Mouse (Mus musculus) hindbrain, embryonic 16.5 days (tissue): ENCODE measurements around the gene Olfr457. TPM values are rescaled to one million over a fixed set of nuclear protein-coding genes. Genes with fewer than 3 reads are reported as not detected.

Experiments used
- polyA plus RNA-seq: library from polyadenylated mRNA; unstranded; fragments of >200 nt; fragmentation: Nextera tagmentation; extraction: Ambion mirVana; gene quantifications from 2 replicates; pipeline ENCODE4 v1.2.1, GENCODE M21; 2015

Olfr457 gene
- polyA plus RNA-seq, 1 experiment from 2014 or later = not detected

Other genes starting within 250 kb of the Olfr457 start
- gene Gstk1, start 230.4 kb downstream of the Olfr457 start, polyA plus RNA-seq = 14.2 and 15.0 TPM in 2 replicates
- 0.14 TPM in 2 replicates for gene Tmem139, start 214.4 kb downstream of the Olfr457 start, polyA plus RNA-seq
- 28.2 and 31.8 TPM in 2 replicates for gene Casp2, start 211.3 kb downstream of the Olfr457 start, polyA plus RNA-seq
- gene Clcn1, start 189.7 kb downstream of the Olfr457 start, polyA plus RNA-seq = 0.99 and 1.2 TPM in 2 replicates
- gene Fam131b, start 151.7 kb downstream of the Olfr457 start, polyA plus RNA-seq = 7.2 and 7.3 TPM in 2 replicates
- gene Zyx, start 126.7 kb downstream of the Olfr457 start, polyA plus RNA-seq = 52.4 and 69.7 TPM in 2 replicates
- gene Epha1, start 103.1 kb downstream of the Olfr457 start, polyA plus RNA-seq = 0.25 and 0.49 TPM in 2 replicates
- gene Tas2r143, start 76.1 kb downstream of the Olfr457 start, polyA plus RNA-seq = not detected in 2 replicates
- gene Tas2r135, start 70.9 kb downstream of the Olfr457 start, polyA plus RNA-seq = not detected in 2 replicates
- not detected in 2 replicates for gene Tas2r126, start 41.8 kb downstream of the Olfr457 start, polyA plus RNA-seq
- gene Olfr458, start 11.1 kb downstream of the Olfr457 start, polyA plus RNA-seq = not detected in 2 replicates
- gene Olfr456, start 10.9 kb upstream of the Olfr457 start, polyA plus RNA-seq = not detected in 2 replicates
- not detected in 2 replicates for gene Olfr455, start 71.3 kb upstream of the Olfr457 start, polyA plus RNA-seq
- not detected in 2 replicates for gene Tcaf3, start 121.4 kb upstream of the Olfr457 start, polyA plus RNA-seq
- 2.2 and 2.6 TPM in 2 replicates for gene Tcaf2, start 168.9 kb upstream of the Olfr457 start, polyA plus RNA-seq
- 214 and 216 TPM in 2 replicates for gene Tcaf1, start 233.8 kb upstream of the Olfr457 start, polyA plus RNA-seq